Mouse (Mus musculus) hindbrain, embryonic 14.5 days (tissue): ENCODE results near the gene Hyou1. TPM values are rescaled to one million over a fixed set of nuclear protein-coding genes. Genes with fewer than 3 reads are reported as not detected.
"Not testable (repeated sequence)": the region's sequence is repeated elsewhere in the genome, so short reads cannot be mapped to it uniquely, and the experiment has no call there.

Experiments used
- ATAC-seq: fragments of 200-750 bp; cut with Nextera tagmentation; 2 replicates; pipeline ENCODE4 v1.8.0; 2017; ENCODE audit warnings: moderate number of reproducible peaks, mild to moderate bottlenecking, moderate TSS enrichment, moderate library complexity; ENCODE audit not compliant: low FRiP score
- DNase-seq: peaks from one replicate; pipeline ENCODE4 v3.0.0-alpha.2; 2015; ENCODE audit warnings: low spot score
- H3K27ac ChIP-seq: fragments of 300-500 bp; sonication (generic); 2 replicates; pipeline ENCODE4 v1.5.1; 2014; ENCODE audit warnings: mild to moderate bottlenecking, moderate library complexity
- H3K27me3 ChIP-seq: fragments of 300-500 bp; sonication (generic); 2 replicates; pipeline ENCODE4 v1.6.1; 2014; ENCODE audit warnings: mild to moderate bottlenecking, low read length, mixed read lengths; ENCODE audit not compliant: control insufficient read depth, insufficient read depth
- H3K36me3 ChIP-seq: fragments of 300-500 bp; sonication (generic); replicated peaks from 2 replicates; pipeline ENCODE4 v1.6.1; 2014; ENCODE audit not compliant: control insufficient read depth, insufficient read depth
- H3K4me1 ChIP-seq: fragments of 300-500 bp; sonication (generic); replicated peaks from 2 replicates; pipeline ENCODE4 v1.6.1; 2014; ENCODE audit warnings: antibody characterized with exemption, low read length, mixed read lengths; ENCODE audit not compliant: control insufficient read depth, insufficient read depth
- H3K4me2 ChIP-seq: fragments of 300-500 bp; sonication (generic); replicated peaks from 2 replicates; pipeline ENCODE4 v1.6.1; 2014; ENCODE audit warnings: mild to moderate bottlenecking, moderate library complexity
- H3K4me3 ChIP-seq: fragments of 300-500 bp; sonication (generic); replicated peaks from 2 replicates; pipeline ENCODE4 v1.5.1; 2014; ENCODE audit warnings: mild to moderate bottlenecking, low read length
- H3K9ac ChIP-seq: fragments of 300-500 bp; sonication (generic); 2 replicates; pipeline ENCODE4 v1.6.1; 2014
- H3K9me3 ChIP-seq: fragments of 300-500 bp; sonication (generic); 2 replicates; pipeline ENCODE4 v1.6.1; 2016; ENCODE audit warnings: low read length; ENCODE audit not compliant: control insufficient read depth
- WGBS: fragments of 180-500 bp; shearing (Covaris S2); extraction: QIAGEN DNeasy Blood & Tissue Kit; methylation state at CpG from one replicate; pipeline ENCODE4 v1.1.7; 2014; 5-methylcytosine and 5-hydroxymethylcytosine counted together
- microRNA-seq: library from miRNA; unstranded; fragments of <30 nt; microRNA quantifications from one replicate; pipeline ENCODE4, GENCODE M21; 2016
- polyA plus RNA-seq: library from polyadenylated mRNA; unstranded; fragments of >200 nt; fragmentation: Nextera tagmentation; extraction: Ambion mirVana; gene quantifications from 2 replicates; pipeline ENCODE4 v1.2.1, GENCODE M21; 2014

The Hyou1 gene
- polyA plus RNA-seq, 1 experiment from 2014 or later, result 25.0 TPM

GRCm38 (mm10) chr9:44419730-44420129, 40.4 kb downstream of the Hyou1 start:
- not testable (repeated sequence) for H3K9ac ChIP-seq, DNase-seq, H3K27me3 ChIP-seq, H3K4me3 ChIP-seq, ATAC-seq, H3K36me3 ChIP-seq, H3K27ac ChIP-seq, H3K4me2 ChIP-seq, H3K4me1 ChIP-seq, H3K9me3 ChIP-seq
- 94% methylated on average over 9 of the region's 9 CpGs for WGBS

- DNase-seq (no peak), ATAC-seq (no peak)
- 77% methylated on average over 5 of the region's 5 CpGs for WGBS
- Histone ChIP-seq H3K4me1 (peaks cover 7% of the 10 kb centered on the region), H3K4me2 (no peak overlapping the region), H3K9me3 (no peaks in the 10 kb centered on the region), H3K9ac (no peak overlapping the region), H3K4me3 (no peak overlapping the region), H3K27ac (no peak overlapping the region), H3K36me3 (peaks cover 7% of the 10 kb centered on the region), H3K27me3 (no peaks in the 10 kb centered on the region)
These were observed 41.1 kb downstream of the Hyou1 start for GRCm38 (mm10) chr9:44420280-44420898.

GRCm38 (mm10) chr9:44423576-44423975, 44.3 kb downstream of the Hyou1 start:
- Histone ChIP-seq H3K36me3 (no peaks in the 10 kb centered on the region), H3K9ac (no peak overlapping the region), H3K27me3 (no peaks in the 10 kb centered on the region), H3K4me2 (no peak overlapping the region), H3K4me1 (no peaks in the 10 kb centered on the region), H3K4me3 (no peak overlapping the region), H3K27ac (no peak overlapping the region), H3K9me3 (no peaks in the 10 kb centered on the region)
- 87% methylated on average over 4 of the region's 4 CpGs for WGBS
- ATAC-seq (no peak), DNase-seq (no peak)

DNA sequence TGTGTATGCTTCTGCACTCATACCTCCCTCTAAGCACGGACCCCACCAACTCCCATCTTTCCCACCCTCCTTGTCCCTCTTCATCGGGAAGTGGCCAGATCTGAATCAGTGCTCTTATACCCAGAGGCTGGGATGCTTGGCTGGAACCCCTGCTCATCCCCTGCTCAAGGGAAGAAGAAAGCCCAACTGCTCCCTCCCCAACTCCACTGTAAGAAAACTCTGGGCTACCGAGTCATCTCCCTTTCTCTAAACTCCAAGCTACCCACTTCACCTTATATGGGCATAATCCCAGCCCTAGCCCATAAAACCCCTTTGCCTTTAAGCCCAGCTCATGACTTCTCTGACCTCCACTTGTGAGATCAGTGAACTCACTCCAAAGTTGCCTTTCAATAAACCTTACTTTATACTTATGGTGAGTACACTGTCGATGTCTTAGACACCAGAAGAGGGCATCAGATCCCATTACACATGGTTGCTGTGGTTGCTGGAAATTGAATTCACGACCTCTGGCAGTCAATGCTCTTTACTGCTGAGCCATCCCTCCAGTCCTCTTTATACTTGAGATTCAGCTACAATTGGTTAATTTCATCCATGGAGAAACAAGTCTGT, 53.4 kb downstream of the Hyou1 start:
- no peak overlapping the region for H3K9ac ChIP-seq
- no peaks in the 10 kb centered on the region for H3K27me3 ChIP-seq
- no peak overlapping the region for H3K4me2 ChIP-seq
- WGBS, result 59% methylated on average over 5 of the region's 5 CpGs
- no peak overlapping the region for H3K4me3 ChIP-seq
- H3K27ac ChIP-seq, result no peak overlapping the region
- DNase-seq (no peak), ATAC-seq (no peak)
- H3K4me1 ChIP-seq, result no peaks in the 10 kb centered on the region
- H3K9me3 ChIP-seq, result no peaks in the 10 kb centered on the region
- no peaks in the 10 kb centered on the region for H3K36me3 ChIP-seq

DNA sequence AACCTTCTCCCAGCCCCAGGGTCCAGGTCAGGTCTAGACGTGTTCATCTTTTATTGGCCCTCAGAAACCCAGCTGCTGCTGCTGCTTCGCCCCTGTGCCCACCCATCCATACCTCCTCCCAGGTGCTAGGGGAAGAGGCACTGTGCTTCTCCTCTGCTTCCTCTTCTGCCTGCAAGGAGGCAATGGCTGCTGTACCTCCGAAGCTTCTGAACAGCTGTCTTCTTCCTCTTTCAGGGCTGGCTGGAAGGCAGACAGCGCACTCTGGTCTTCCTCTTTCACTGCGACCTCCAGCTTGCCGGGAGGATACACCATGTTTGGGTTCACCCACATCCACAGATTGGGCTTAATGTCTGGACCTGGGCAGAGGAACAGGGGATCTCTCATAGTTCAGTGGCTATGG, 56.5 kb downstream of the Hyou1 start:
- 79% methylated on average over 6 of the region's 6 CpGs for WGBS
- no peak for ATAC-seq
- Histone ChIP-seq H3K27me3 (no peaks in the 10 kb centered on the region), H3K4me2 (no peak overlapping the region), H3K9me3 (no peaks in the 10 kb centered on the region), H3K9ac (no peak overlapping the region), H3K36me3 (no peaks in the 10 kb centered on the region), H3K4me1 (no peaks in the 10 kb centered on the region), H3K27ac (no peak overlapping the region), H3K4me3 (no peak overlapping the region)
- no peak for DNase-seq

- H3K4me1 ChIP-seq, result no peaks in the 10 kb centered on the region
- no peaks in the 10 kb centered on the region for H3K27me3 ChIP-seq
- DNase-seq, result no peak
- ATAC-seq, result no peak
- no peak within 1 kb of the TSS for H3K4me3 ChIP-seq
- H3K36me3 ChIP-seq, result no peaks in the 10 kb centered on the region
- 75% methylated on average over 19 of the region's 19 CpGs for WGBS
- H3K27ac ChIP-seq, result no peak within 1 kb of the TSS
- no peaks in the 10 kb centered on the region for H3K9me3 ChIP-seq
- no peak within 1 kb of the TSS for H3K4me2 ChIP-seq
- no peak within 1 kb of the TSS for H3K9ac ChIP-seq
These were observed 61.7 kb downstream of the Hyou1 start, which contains the start of gene Foxr1 for GRCm38 (mm10) chr9:44440961-44441360. Gene Foxr1, minus strand, starts transcription at chr9:44441136.

Small RNA genes within 50 kb of the gene (microRNA-seq; reads per million reads assigned to microRNA genes)
- not detected for gene Gm44335
- 0.48 reads per million for gene Mir7085

Other genes starting within 250 kb of the Hyou1 start
- 12.6 and 13.6 TPM in 2 replicates for gene Mcam, start 245.0 kb upstream of the Hyou1 start, polyA plus RNA-seq
- gene Cbl, start 145.4 kb upstream of the Hyou1 start, polyA plus RNA-seq, result 22.4 and 22.9 TPM in 2 replicates
- gene Ccdc153, start 138.8 kb upstream of the Hyou1 start, polyA plus RNA-seq, result not detected in 2 replicates
- 0.46 and 1.1 TPM in 2 replicates for gene Pdzd3, start 128.0 kb upstream of the Hyou1 start, polyA plus RNA-seq
- 4.4 and 5.1 TPM in 2 replicates for gene Nlrx1, start 110.9 kb upstream of the Hyou1 start, polyA plus RNA-seq
- gene Abcg4, start 90.9 kb upstream of the Hyou1 start, polyA plus RNA-seq, result 21.7 and 24.4 TPM in 2 replicates
- gene Hinfp, start 73.8 kb upstream of the Hyou1 start, polyA plus RNA-seq, result 17.4 and 17.9 TPM in 2 replicates
- gene C2cd2l, start 59.2 kb upstream of the Hyou1 start, polyA plus RNA-seq, result 24.0 and 25.6 TPM in 2 replicates
- gene Dpagt1, start 53.5 kb upstream of the Hyou1 start, polyA plus RNA-seq, result 34.6 and 36.1 TPM in 2 replicates
- gene H2afx, start 44.8 kb upstream of the Hyou1 start, polyA plus RNA-seq, result 102 and 107 TPM in 2 replicates
- gene Hmbs, start 35.3 kb upstream of the Hyou1 start, polyA plus RNA-seq, result 60.8 and 62.2 TPM in 2 replicates
- gene Vps11, start 17.8 kb upstream of the Hyou1 start, polyA plus RNA-seq, result 34.8 and 42.4 TPM in 2 replicates
- 65.2 and 65.8 TPM in 2 replicates for gene Slc37a4, start 17.4 kb downstream of the Hyou1 start, polyA plus RNA-seq
- 1,177 and 1,438 TPM in 2 replicates for gene Rps25, start 27.6 kb downstream of the Hyou1 start, polyA plus RNA-seq
- gene Trappc4, start 28.1 kb downstream of the Hyou1 start, polyA plus RNA-seq, result 289 and 299 TPM in 2 replicates
- gene Ccdc84, start 39.1 kb downstream of the Hyou1 start, polyA plus RNA-seq, result 23.3 and 28.2 TPM in 2 replicates
- not detected in 2 replicates for gene Foxr1, start 61.6 kb downstream of the Hyou1 start, polyA plus RNA-seq
- not detected in 2 replicates for gene Upk2, start 75.5 kb downstream of the Hyou1 start, polyA plus RNA-seq
- gene Bcl9l, start 103.3 kb downstream of the Hyou1 start, polyA plus RNA-seq, result 11.6 and 13.5 TPM in 2 replicates
- gene Cxcr5, start 182.4 kb downstream of the Hyou1 start, polyA plus RNA-seq, result not detected in 2 replicates
- 17.7 and 21.2 TPM in 2 replicates for gene Ddx6, start 225.4 kb downstream of the Hyou1 start, polyA plus RNA-seq